Mouse (Mus musculus): ENCODE results near the gene H3f3b. TPM values are rescaled to one million over a fixed set of nuclear protein-coding genes. Genes with fewer than 3 reads are reported as not detected.
A peak's percentile ranks its signal among the peaks of the same experiment; 100 is the strongest.

H3f3b gene
- polyA plus RNA-seq, 1 experiment, result 502 TPM

GRCm38 (mm10) chr11:116030088-116030897, 2.5 kb upstream of the H3f3b start, which contains the start of gene Unk:
TSS of gene Unk (plus strand) at chr11:116030322.
- TF ChIP-seq MYOD1 (IDR thresholded peaks at IDR 0.05; ENCODE audit: control insufficient read depth in 1 of 3, insufficient read length in 2 of 3, low read depth in 2 of 3), result peak in 1 of 3 experiments; percentile 21
- TF ChIP-seq SRF (IDR thresholded peaks at IDR 0.05; ENCODE audit: control insufficient read depth, insufficient read length, low read depth), result peak; percentile 71
- peak in 1 of 3 experiments; percentile 35 for TF ChIP-seq MYOG (IDR thresholded peaks at IDR 0.05; ENCODE audit: control insufficient read depth in 1 of 3, insufficient read depth in 1 of 3, insufficient read length in 2 of 3, low read depth in 2 of 3)
- no peak for TF ChIP-seq CEBPB (IDR thresholded peaks at IDR 0.05; ENCODE audit: insufficient read depth, poor library complexity, severe bottlenecking)
- peak; percentile 54 for TF ChIP-seq POLR2A (IDR thresholded peaks at IDR 0.05; ENCODE audit: insufficient read length, low read depth)
- TF ChIP-seq MAX (IDR thresholded peaks at IDR 0.05; ENCODE audit: low read depth), result no peak
- Histone ChIP-seq H3K4me2 (ENCODE audit: low read depth) (peak within 1 kb of the TSS; percentile 94), H3ac (ENCODE audit: control insufficient read depth, insufficient read length) (peak within 1 kb of the TSS; percentile 65), H3K36me3 (ENCODE audit: control insufficient read depth, insufficient read depth) (no peaks in the 10 kb centered on the region), H3K79me2 (ENCODE audit: control insufficient read depth, insufficient read depth) (peaks cover 48% of the 10 kb centered on the region), H3K27me3 (ENCODE audit: control insufficient read depth, insufficient read depth, insufficient read length) (no peaks in the 10 kb centered on the region), H3K4me3 (peak within 1 kb of the TSS; percentile 67)

- H3K4me2 ChIP-seq (ENCODE audit: low read depth), result peak overlapping the region; percentile 90
- H3K79me2 ChIP-seq (ENCODE audit: control insufficient read depth, insufficient read depth), result peaks cover 38% of the 10 kb centered on the region
- H3K27me3 ChIP-seq (ENCODE audit: control insufficient read depth, insufficient read depth, insufficient read length), result no peaks in the 10 kb centered on the region
- H3ac ChIP-seq (ENCODE audit: control insufficient read depth, insufficient read length), result no peak overlapping the region
- no peak for TF ChIP-seq SRF (IDR thresholded peaks at IDR 0.05; ENCODE audit: control insufficient read depth, insufficient read length, low read depth)
- no peak for TF ChIP-seq REST (IDR thresholded peaks at IDR 0.05; ENCODE audit: insufficient read depth, insufficient read length)
- no peak for TF ChIP-seq MYOD1 (IDR thresholded peaks at IDR 0.05; ENCODE audit: control insufficient read depth in 1 of 3, insufficient read length in 2 of 3, low read depth in 2 of 3)
- no peak for TF ChIP-seq MYOG (IDR thresholded peaks at IDR 0.05; ENCODE audit: control insufficient read depth in 1 of 3, insufficient read depth in 1 of 3, insufficient read length in 2 of 3, low read depth in 2 of 3)
- no peak for TF ChIP-seq CEBPB (IDR thresholded peaks at IDR 0.05; ENCODE audit: insufficient read depth, poor library complexity, severe bottlenecking)
- no peak for TF ChIP-seq TCF12 (IDR thresholded peaks at IDR 0.05; ENCODE audit: insufficient read depth, poor library complexity, severe bottlenecking)
- no peak for TF ChIP-seq E2F4 (IDR thresholded peaks at IDR 0.05; ENCODE audit: insufficient read depth)
- H3K4me3 ChIP-seq, result peak overlapping the region; percentile 67
- no peaks in the 10 kb centered on the region for H3K36me3 ChIP-seq (ENCODE audit: control insufficient read depth, insufficient read depth)
These were observed 1.5 kb upstream of the H3f3b start for GRCm38 (mm10) chr11:116029086-116029865.

- Histone ChIP-seq H3K27me3 (ENCODE audit: control insufficient read depth, insufficient read depth, insufficient read length) (no peaks in the 10 kb centered on the region), H3K4me3 (no peak overlapping the region)
- TF ChIP-seq POLR2A (IDR thresholded peaks at IDR 0.05; ENCODE audit: insufficient read length, low read depth) (no peak), MYOD1 (IDR thresholded peaks at IDR 0.05; ENCODE audit: control insufficient read depth in 1 of 3, insufficient read length in 2 of 3, low read depth in 2 of 3) (no peak), TCF3 (IDR thresholded peaks at IDR 0.05; ENCODE audit: insufficient read length, low read depth) (no peak), SRF (IDR thresholded peaks at IDR 0.05; ENCODE audit: control insufficient read depth, insufficient read length, low read depth) (no peak), E2F4 (IDR thresholded peaks at IDR 0.05; ENCODE audit: insufficient read depth) (no peak), MYOG (IDR thresholded peaks at IDR 0.05; ENCODE audit: control insufficient read depth in 1 of 3, insufficient read depth in 1 of 3, insufficient read length in 2 of 3, low read depth in 2 of 3) (no peak), REST (IDR thresholded peaks at IDR 0.05; ENCODE audit: insufficient read depth, insufficient read length) (no peak), MAX (IDR thresholded peaks at IDR 0.05; ENCODE audit: low read depth) (no peak), USF1 (IDR thresholded peaks at IDR 0.05; ENCODE audit: low read depth) (no peak), POLR2AphosphoS2 (IDR thresholded peaks at IDR 0.05; ENCODE audit: insufficient read length, low read depth) (no peak), CEBPB (IDR thresholded peaks at IDR 0.05; ENCODE audit: insufficient read depth, poor library complexity, severe bottlenecking) (no peak)
These were observed 559 bp upstream of the H3f3b start for GRCm38 (mm10) chr11:116028177-116028865.

GRCm38 (mm10) chr11:116025056-116025845, 2.5 kb downstream of the H3f3b start:
- H3K79me2 ChIP-seq (ENCODE audit: control insufficient read depth, insufficient read depth), result peaks cover 23% of the 10 kb centered on the region
- no peaks in the 10 kb centered on the region for H3K27me3 ChIP-seq (ENCODE audit: control insufficient read depth, insufficient read depth, insufficient read length)
- H3K36me3 ChIP-seq (ENCODE audit: control insufficient read depth, insufficient read depth), result peaks cover 19% of the 10 kb centered on the region
- TF ChIP-seq CEBPB (IDR thresholded peaks at IDR 0.05; ENCODE audit: insufficient read depth, poor library complexity, severe bottlenecking) (no peak), MYOG (IDR thresholded peaks at IDR 0.05; ENCODE audit: control insufficient read depth in 1 of 3, insufficient read depth in 1 of 3, insufficient read length in 2 of 3, low read depth in 2 of 3) (no peak), TCF12 (IDR thresholded peaks at IDR 0.05; ENCODE audit: insufficient read depth, poor library complexity, severe bottlenecking) (no peak), E2F4 (IDR thresholded peaks at IDR 0.05; ENCODE audit: insufficient read depth) (no peak), REST (IDR thresholded peaks at IDR 0.05; ENCODE audit: insufficient read depth, insufficient read length) (no peak), SRF (IDR thresholded peaks at IDR 0.05; ENCODE audit: control insufficient read depth, insufficient read length, low read depth) (no peak), TCF3 (IDR thresholded peaks at IDR 0.05; ENCODE audit: insufficient read length, low read depth) (no peak), USF1 (IDR thresholded peaks at IDR 0.05; ENCODE audit: low read depth) (no peak), MAX (IDR thresholded peaks at IDR 0.05; ENCODE audit: low read depth) (no peak)
- no peak overlapping the region for H3K4me2 ChIP-seq (ENCODE audit: low read depth)
- no peak overlapping the region for H3ac ChIP-seq (ENCODE audit: control insufficient read depth, insufficient read length)
- no peak overlapping the region for H3K4me3 ChIP-seq

More at GRCm38 (mm10) chr11:116028177-116028865, 559 bp upstream of the H3f3b start:
- Histone ChIP-seq H3K4me2 (ENCODE audit: low read depth) (peak overlapping the region; percentile 51), H3K79me2 (ENCODE audit: control insufficient read depth, insufficient read depth) (peaks cover 33% of the 10 kb centered on the region), H3ac (ENCODE audit: control insufficient read depth, insufficient read length) (no peak overlapping the region), H3K36me3 (ENCODE audit: control insufficient read depth, insufficient read depth) (peaks cover 2% of the 10 kb centered on the region)

All from myocyte (in vitro differentiated cells).